Mouse (Mus musculus): Measurements from ENCODE around the gene Slc24a3.

DNA sequence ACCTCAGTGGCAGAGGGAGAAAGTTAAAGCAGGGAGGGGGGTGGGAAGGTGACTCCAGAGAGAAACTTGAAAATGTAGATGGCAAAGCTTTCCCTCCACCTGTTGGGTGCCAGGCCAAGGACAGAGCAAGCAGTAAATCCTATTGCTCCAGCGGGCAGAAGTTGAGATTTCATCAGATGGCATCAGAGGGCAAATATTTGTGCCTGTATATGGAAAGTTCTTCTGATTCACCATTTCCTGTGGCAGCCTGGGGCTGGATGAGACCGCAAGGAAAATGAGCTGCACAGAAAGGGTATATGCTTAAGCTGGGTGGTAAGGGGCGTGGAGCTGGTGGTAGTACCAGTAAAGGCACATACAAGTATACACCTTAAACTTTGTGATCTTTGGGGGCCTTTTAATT lies 153.7 kb downstream of the Slc24a3 start:
- TF ChIP-seq POLR2A (IDR thresholded peaks at IDR 0.05; ENCODE audit: extremely low read depth, insufficient read depth, low read length), result no peak
- no peak for TF ChIP-seq CTCF (IDR thresholded peaks at IDR 0.05; ENCODE audit: extremely low read depth, insufficient read depth, low read length)
